ENCODE assay signal across 14 mouse cellular contexts in genomic region chr10:92557463-92557862, GRCm38 (mm10).
DNase-seq lines count a peak whose midpoint lies in the region; ATAC-seq lines count a peak whose summit lies in the region.
"Had no signal": no experiment of that assay in that cellular context is flagged by ENCODE, and none has a peak within 500 bp of the region (broad histone marks: within the 10 kb centered on the region; RNA-seq: fewer than 3 reads in every experiment).

No protein-coding gene starts in this region.

- no peak overlapping the region for H3K4me2 ChIP-seq in kidney, embryonic 15.5 days
- H3K4me2 ChIP-seq in embryonic facial prominence, embryonic 12.5 days (replicated peaks), result no peak overlapping the region
- H3K4me2 ChIP-seq in hindbrain, embryonic 14.5 days (replicated peaks), result no peak overlapping the region
- no peak overlapping the region for H3K4me2 ChIP-seq in neural tube, embryonic 13.5 days
- H3K4me2 ChIP-seq: intestine, embryonic 15.5 days; liver, embryonic 13.5 days had no signal

- peaks cover 12% of the 10 kb centered on the region; the same call in 1 of the 2 replicates for H3K4me1 ChIP-seq in kidney, embryonic 15.5 days
- peaks cover 19% of the 10 kb centered on the region; the same call in 1 of the 2 replicates for H3K4me1 ChIP-seq in embryonic facial prominence, embryonic 12.5 days
- H3K4me1 ChIP-seq in hindbrain, embryonic 14.5 days (replicated peaks; ENCODE audit: control insufficient read depth, insufficient read depth, low read length), result peaks cover 20% of the 10 kb centered on the region
- peaks cover 28% of the 10 kb centered on the region for H3K4me1 ChIP-seq in neural tube, embryonic 13.5 days (replicated peaks)
- H3K4me1 ChIP-seq: intestine, embryonic 15.5 days; liver, embryonic 13.5 days had no signal

- no peak for DNase-seq in kidney, adult 18-20 months
- DNase-seq in hindbrain, embryonic 14.5 days (ENCODE audit: low spot score), result no peak
- DNase-seq in thymus, postnatal 0 days (ENCODE audit: low spot score), result no peak
- no peak for DNase-seq in cerebellum, adult 11 months
- DNase-seq: cerebellum, adult 11-12 months; liver, embryonic 13.5 days; lung, postnatal 4 days; thymus, adult 18-20 months had no signal

- H3K27me3 ChIP-seq in kidney, embryonic 15.5 days, result no peaks in the 10 kb centered on the region
- H3K27me3 ChIP-seq in embryonic facial prominence, embryonic 12.5 days, result no peaks in the 10 kb centered on the region
- H3K27me3 ChIP-seq in hindbrain, embryonic 14.5 days (ENCODE audit: control insufficient read depth, insufficient read depth, low read length), result no peaks in the 10 kb centered on the region
- H3K27me3 ChIP-seq in neural tube, embryonic 13.5 days, result no peaks in the 10 kb centered on the region
- H3K27me3 ChIP-seq: intestine, embryonic 15.5 days; liver, embryonic 13.5 days had no signal

- no peaks in the 10 kb centered on the region for H3K9me3 ChIP-seq in kidney, embryonic 15.5 days (replicated peaks)
- no peaks in the 10 kb centered on the region for H3K9me3 ChIP-seq in embryonic facial prominence, embryonic 12.5 days
- no peaks in the 10 kb centered on the region for H3K9me3 ChIP-seq in hindbrain, embryonic 14.5 days (ENCODE audit: control insufficient read depth, low read length)
- no peaks in the 10 kb centered on the region for H3K9me3 ChIP-seq in neural tube, embryonic 13.5 days
- H3K9me3 ChIP-seq: intestine, embryonic 15.5 days; liver, embryonic 13.5 days had no signal

- H3K9ac ChIP-seq in kidney, embryonic 15.5 days, result no peak overlapping the region
- no peak overlapping the region for H3K9ac ChIP-seq in embryonic facial prominence, embryonic 12.5 days
- no peak overlapping the region for H3K9ac ChIP-seq in hindbrain, embryonic 14.5 days
- H3K9ac ChIP-seq in neural tube, embryonic 13.5 days, result no peak overlapping the region
- H3K9ac ChIP-seq: intestine, embryonic 15.5 days; liver, embryonic 13.5 days had no signal

- WGBS in kidney, embryonic 15.5 days, result 54% methylated on average over 4 of the region's 4 CpGs
- 36% methylated on average over 4 of the region's 4 CpGs for WGBS in embryonic facial prominence, embryonic 12.5 days
- 35% methylated on average over 4 of the region's 4 CpGs for WGBS in hindbrain, embryonic 14.5 days
- WGBS in neural tube, embryonic 13.5 days, result 31% methylated on average over 4 of the region's 4 CpGs

- peak overlapping the region; percentile 24; the same call in 1 of the 2 replicates for H3K27ac ChIP-seq in kidney, embryonic 15.5 days
- H3K27ac ChIP-seq in embryonic facial prominence, embryonic 12.5 days, result 0 out of 2 replicates have a peak overlapping the region, but pooled peaks have one; percentile 36
- peak overlapping the region; percentile 1 for H3K27ac ChIP-seq in hindbrain, embryonic 14.5 days
- peak overlapping the region; percentile 54 for H3K27ac ChIP-seq in neural tube, embryonic 13.5 days (replicated peaks)
- H3K27ac ChIP-seq: intestine, embryonic 15.5 days; liver, embryonic 13.5 days had no signal

- no peak overlapping the region for H3K4me3 ChIP-seq in kidney, embryonic 15.5 days (replicated peaks)
- no peak overlapping the region for H3K4me3 ChIP-seq in embryonic facial prominence, embryonic 12.5 days
- H3K4me3 ChIP-seq in hindbrain, embryonic 14.5 days (replicated peaks; ENCODE audit: low read length), result no peak overlapping the region
- H3K4me3 ChIP-seq in neural tube, embryonic 13.5 days, result no peak overlapping the region
- H3K4me3 ChIP-seq: intestine, embryonic 15.5 days; liver, embryonic 13.5 days had no signal

- no peaks in the 10 kb centered on the region for H3K36me3 ChIP-seq in kidney, embryonic 15.5 days
- H3K36me3 ChIP-seq in embryonic facial prominence, embryonic 12.5 days, result no peaks in the 10 kb centered on the region
- no peaks in the 10 kb centered on the region for H3K36me3 ChIP-seq in hindbrain, embryonic 14.5 days (replicated peaks; ENCODE audit: control insufficient read depth, insufficient read depth)
- H3K36me3 ChIP-seq in neural tube, embryonic 13.5 days, result no peaks in the 10 kb centered on the region
- H3K36me3 ChIP-seq: G1E; intestine, embryonic 15.5 days; liver, embryonic 13.5 days had no signal

- ATAC-seq in kidney, embryonic 15.5 days (replicated peaks; ENCODE audit: low FRiP score), result no peak
- no peak for ATAC-seq in embryonic facial prominence, embryonic 12.5 days (ENCODE audit: insufficient number of reproducible peaks, insufficient read depth, low FRiP score, low TSS enrichment)
- no peak for ATAC-seq in hindbrain, embryonic 14.5 days (ENCODE audit: low FRiP score)
- no peak for ATAC-seq in neural tube, embryonic 13.5 days (ENCODE audit: low read depth)
- no peak for ATAC-seq in activated CD4-positive, CD25-positive, alpha-beta regulatory T cell, adult 4 months
- ATAC-seq: intestine, embryonic 15.5 days had no signal

Comparison
In these comparisons a context has a peak if more than half of its experiments do, and no peak if none do; other contexts are left out.
1. H3K27ac ChIP-seq: peak in every context shown above with its lines; median percentile 54 in neural tube, embryonic 13.5 days; 36 in embryonic facial prominence, embryonic 12.5 days; 24 in kidney, embryonic 15.5 days; 1 in hindbrain, embryonic 14.5 days.